Mouse (Mus musculus): ENCODE data around the gene Ppp1r3f. TPM values are rescaled to one million over a fixed set of nuclear protein-coding genes. Genes with fewer than 3 reads are reported as not detected.

The Ppp1r3f gene
- polyA plus RNA-seq, 1 experiment = not detected

- TF ChIP-seq POLR2A (IDR thresholded peaks at IDR 0.05; ENCODE audit: borderline replicate concordance, control insufficient read depth, low read depth, low read length) (no peak), CTCF (IDR thresholded peaks at IDR 0.05; ENCODE audit: control insufficient read depth, insufficient read depth, low read length) (no peak)
- peak overlapping the region; percentile 22 for H3K4me3 ChIP-seq (replicated peaks; ENCODE audit: control insufficient read depth, low read depth, low read length)
- 18% methylated on average over 7 of the region's 7 CpGs for WGBS
- H3K27ac ChIP-seq (ENCODE audit: control insufficient read depth, insufficient read depth, low read depth, low read length, poor library complexity) = 0 out of 2 replicates have a peak overlapping the region, but pooled peaks have one; percentile 27
- H3K4me1 ChIP-seq (ENCODE audit: control insufficient read depth, insufficient read depth, low read length) = no peaks in the 10 kb centered on the region; the same call in 1 of the 2 replicates
Observed at GRCm38 (mm10) chrX:7604004-7604403, 29.9 kb upstream of the Ppp1r3f start.

GRCm38 (mm10) chrX:7595371-7595770 lies 21.3 kb upstream of the Ppp1r3f start:
- Histone ChIP-seq H3K4me3 (replicated peaks; ENCODE audit: control insufficient read depth, low read depth, low read length) (no peak overlapping the region), H3K4me1 (ENCODE audit: control insufficient read depth, insufficient read depth, low read length) (no peaks in the 10 kb centered on the region), H3K27ac (ENCODE audit: control insufficient read depth, insufficient read depth, low read depth, low read length, poor library complexity) (no peak overlapping the region)
- WGBS = 93% methylated on average over 9 of the region's 9 CpGs
- TF ChIP-seq POLR2A (IDR thresholded peaks at IDR 0.05; ENCODE audit: borderline replicate concordance, control insufficient read depth, low read depth, low read length) (no peak), CTCF (IDR thresholded peaks at IDR 0.05; ENCODE audit: control insufficient read depth, insufficient read depth, low read length) (no peak)

GRCm38 (mm10) chrX:7586356-7586755 lies 12.3 kb upstream of the Ppp1r3f start:
- WGBS = 54% methylated on average over 5 of the region's 5 CpGs
- H3K27ac ChIP-seq (ENCODE audit: control insufficient read depth, insufficient read depth, low read depth, low read length, poor library complexity) = no peak overlapping the region
- H3K4me3 ChIP-seq (replicated peaks; ENCODE audit: control insufficient read depth, low read depth, low read length) = no peak overlapping the region
- TF ChIP-seq POLR2A (IDR thresholded peaks at IDR 0.05; ENCODE audit: borderline replicate concordance, control insufficient read depth, low read depth, low read length) (no peak), CTCF (IDR thresholded peaks at IDR 0.05; ENCODE audit: control insufficient read depth, insufficient read depth, low read length) (no peak)
- H3K4me1 ChIP-seq (ENCODE audit: control insufficient read depth, insufficient read depth, low read length) = no peaks in the 10 kb centered on the region

GRCm38 (mm10) chrX:7583881-7584280 lies 9.8 kb upstream of the Ppp1r3f start:
- 94% methylated on average over 11 of the region's 11 CpGs for WGBS
- no peaks in the 10 kb centered on the region for H3K4me1 ChIP-seq (ENCODE audit: control insufficient read depth, insufficient read depth, low read length)
- TF ChIP-seq POLR2A (IDR thresholded peaks at IDR 0.05; ENCODE audit: borderline replicate concordance, control insufficient read depth, low read depth, low read length) (no peak), CTCF (IDR thresholded peaks at IDR 0.05; ENCODE audit: control insufficient read depth, insufficient read depth, low read length) (no peak)
- H3K27ac ChIP-seq (ENCODE audit: control insufficient read depth, insufficient read depth, low read depth, low read length, poor library complexity) = no peak overlapping the region
- H3K4me3 ChIP-seq (replicated peaks; ENCODE audit: control insufficient read depth, low read depth, low read length) = no peak overlapping the region

DNA sequence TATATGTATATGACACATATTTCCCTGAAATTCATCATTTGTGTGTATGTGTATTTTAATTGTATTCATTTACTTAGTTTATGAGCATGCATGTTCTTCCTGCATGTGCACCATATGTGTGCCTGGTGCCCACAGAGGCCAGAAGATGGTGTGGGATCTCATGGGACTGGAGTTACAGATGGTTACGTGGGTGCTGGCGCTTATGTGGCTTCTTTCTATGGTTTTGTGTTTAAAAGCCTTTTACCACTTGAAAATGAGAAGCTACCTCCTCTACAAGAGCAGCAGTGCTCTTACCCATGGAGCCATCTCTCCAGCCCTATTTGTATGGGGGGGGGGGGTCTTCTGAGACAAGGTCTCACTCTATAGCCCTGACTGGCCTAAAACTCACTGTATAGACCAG lies 7.1 kb upstream of the Ppp1r3f start:
- H3K4me3 ChIP-seq (replicated peaks; ENCODE audit: control insufficient read depth, low read depth, low read length) = no peak overlapping the region
- TF ChIP-seq POLR2A (IDR thresholded peaks at IDR 0.05; ENCODE audit: borderline replicate concordance, control insufficient read depth, low read depth, low read length) = no peak
- TF ChIP-seq CTCF (IDR thresholded peaks at IDR 0.05; ENCODE audit: control insufficient read depth, insufficient read depth, low read length) = no peak
- 93% methylated on average over 2 of the region's 2 CpGs for WGBS
- H3K27ac ChIP-seq (ENCODE audit: control insufficient read depth, insufficient read depth, low read depth, low read length, poor library complexity) = no peak overlapping the region
- H3K4me1 ChIP-seq (ENCODE audit: control insufficient read depth, insufficient read depth, low read length) = no peaks in the 10 kb centered on the region; the same call in 1 of the 2 replicates

DNA sequence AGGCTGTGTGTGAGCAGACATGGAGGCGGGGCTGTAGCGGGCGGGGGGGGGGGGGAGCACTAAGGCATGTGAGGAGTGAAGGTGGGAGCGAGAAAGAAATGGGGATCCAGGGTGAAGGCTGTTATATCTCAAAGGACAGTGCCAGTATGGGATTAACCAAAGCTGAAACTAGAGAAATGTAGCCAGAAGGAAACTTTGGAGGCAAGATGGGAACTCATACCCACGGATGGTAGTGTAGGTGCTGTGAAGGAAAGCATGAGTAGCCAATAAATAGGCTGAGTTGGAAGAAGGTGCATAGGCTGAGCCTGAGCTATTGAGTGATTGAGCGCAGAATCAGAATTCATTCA lies 775 bp upstream of the Ppp1r3f start:
- Histone ChIP-seq H3K4me1 (ENCODE audit: control insufficient read depth, insufficient read depth, low read length) (no peaks in the 10 kb centered on the region; the same call in none of the 2 replicates), H3K4me3 (replicated peaks; ENCODE audit: control insufficient read depth, low read depth, low read length) (peak overlapping the region; percentile 75), H3K27ac (ENCODE audit: control insufficient read depth, insufficient read depth, low read depth, low read length, poor library complexity) (no peak overlapping the region)
- WGBS = 25% methylated on average over 6 of the region's 6 CpGs
- TF ChIP-seq POLR2A (IDR thresholded peaks at IDR 0.05; ENCODE audit: borderline replicate concordance, control insufficient read depth, low read depth, low read length) = no peak
- no peak for TF ChIP-seq CTCF (IDR thresholded peaks at IDR 0.05; ENCODE audit: control insufficient read depth, insufficient read depth, low read length)

- 38% methylated on average over 70 of the region's 72 CpGs for WGBS
- Histone ChIP-seq H3K4me3 (replicated peaks; ENCODE audit: control insufficient read depth, low read depth, low read length) (peak within 1 kb of the TSS; percentile 81), H3K27ac (ENCODE audit: control insufficient read depth, insufficient read depth, low read depth, low read length, poor library complexity) (peak within 1 kb of the TSS; percentile 94), H3K4me1 (ENCODE audit: control insufficient read depth, insufficient read depth, low read length) (no peaks in the 10 kb centered on the region; the same call in none of the 2 replicates)
- TF ChIP-seq POLR2A (IDR thresholded peaks at IDR 0.05; ENCODE audit: borderline replicate concordance, control insufficient read depth, low read depth, low read length) (peak; percentile 31; the same call in 1 of the 2 replicates), CTCF (IDR thresholded peaks at IDR 0.05; ENCODE audit: control insufficient read depth, insufficient read depth, low read length) (no peak)
Observed at GRCm38 (mm10) chrX:7573176-7574086, 652 bp downstream of the Ppp1r3f start, which contains the start of gene Foxp3. Gene Foxp3, plus strand, starts transcription at chrX:7573644.

DNA sequence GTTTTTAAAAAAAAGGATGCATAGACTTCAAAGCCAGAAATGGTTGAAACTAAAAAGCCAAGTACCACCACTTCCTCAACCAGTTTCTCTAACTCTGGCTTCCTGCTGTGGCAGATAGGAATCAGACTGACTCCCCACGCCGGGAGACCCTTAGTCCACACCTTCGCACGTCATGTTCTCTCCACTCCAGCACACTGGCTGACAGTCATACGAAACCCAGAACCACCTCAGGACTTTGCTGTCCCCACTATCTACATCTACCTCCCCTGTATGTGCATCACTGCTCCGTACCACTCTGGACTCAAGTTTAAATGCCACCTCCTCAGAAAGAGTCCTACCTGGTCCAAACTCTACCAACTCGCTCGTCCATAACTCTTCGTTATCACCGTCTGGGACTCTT lies 1.6 kb downstream of the Ppp1r3f start:
- Histone ChIP-seq H3K4me3 (replicated peaks; ENCODE audit: control insufficient read depth, low read depth, low read length) (no peak overlapping the region), H3K27ac (ENCODE audit: control insufficient read depth, insufficient read depth, low read depth, low read length, poor library complexity) (no peak overlapping the region), H3K4me1 (ENCODE audit: control insufficient read depth, insufficient read depth, low read length) (no peaks in the 10 kb centered on the region; the same call in none of the 2 replicates)
- WGBS = 55% methylated on average over 10 of the region's 10 CpGs
- TF ChIP-seq CTCF (IDR thresholded peaks at IDR 0.05; ENCODE audit: control insufficient read depth, insufficient read depth, low read length) = no peak

Data from bone marrow, adult 2 months (tissue).